In the genomic region with DNA sequence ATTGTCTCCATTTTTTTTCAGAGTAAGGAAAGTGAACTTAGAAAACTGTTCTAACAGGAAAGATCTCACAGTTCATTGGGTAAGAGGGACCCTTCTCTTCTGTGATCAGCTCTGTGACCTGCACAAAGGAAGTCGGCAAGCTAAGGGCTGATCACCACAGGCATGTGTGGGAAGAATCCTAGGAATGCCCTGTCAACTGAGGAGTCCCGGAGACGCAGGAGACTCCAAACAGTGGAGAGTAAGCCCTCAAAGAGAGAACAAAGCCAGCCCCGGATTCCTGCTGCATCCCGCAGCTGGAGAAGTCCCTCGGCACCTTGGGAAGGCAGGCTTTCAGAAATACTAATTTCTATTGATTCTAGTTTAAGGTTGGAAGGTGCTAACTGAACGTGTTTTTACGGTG, we compare ENCODE assay signal across 7 mouse cellular contexts. TPM values are rescaled to one million over a fixed set of nuclear protein-coding genes. Genes with fewer than 3 reads are reported as not detected.
DNase-seq lines count a peak whose midpoint lies in the region; ATAC-seq and TF ChIP-seq lines count a peak whose summit lies in the region.

No protein-coding gene starts in this region.

- no peak for TF ChIP-seq CTCF in heart, postnatal 0 days (IDR thresholded peaks at IDR 0.05; ENCODE audit: low read depth)

- peaks cover 3% of the 10 kb centered on the region; the same call in 1 of the 2 replicates for H3K4me1 ChIP-seq in embryonic facial prominence, embryonic 11.5 days (ENCODE audit: control insufficient read depth, insufficient read depth, low read length)
- peaks cover 60% of the 10 kb centered on the region for H3K4me1 ChIP-seq in heart, postnatal 0 days (ENCODE audit: control insufficient read depth, insufficient read depth)
- H3K4me1 ChIP-seq in limb, embryonic 12.5 days (replicated peaks), result peaks cover 75% of the 10 kb centered on the region

- H3ac ChIP-seq in myocyte (ENCODE audit: control insufficient read depth, insufficient read length), result no peak overlapping the region

- peak overlapping the region; percentile 33 for H3K4me2 ChIP-seq in embryonic facial prominence, embryonic 11.5 days (ENCODE audit: low read depth, low read length)
- H3K4me2 ChIP-seq in heart, postnatal 0 days (ENCODE audit: low read depth, low read length), result peak overlapping the region; percentile 61
- H3K4me2 ChIP-seq in limb, embryonic 12.5 days, result peak overlapping the region; percentile 74
- H3K4me2 ChIP-seq in myocyte (ENCODE audit: low read depth), result peak overlapping the region; percentile 98

- no peaks in the 10 kb centered on the region for H3K27me3 ChIP-seq in embryonic facial prominence, embryonic 11.5 days (ENCODE audit: control insufficient read depth, insufficient read depth, low read length)
- H3K27me3 ChIP-seq in heart, postnatal 0 days (ENCODE audit: control insufficient read depth, insufficient read depth, low read length), result no peaks in the 10 kb centered on the region
- no peaks in the 10 kb centered on the region for H3K27me3 ChIP-seq in limb, embryonic 12.5 days
- H3K27me3 ChIP-seq in myocyte (ENCODE audit: control insufficient read depth, insufficient read depth, insufficient read length), result no peaks in the 10 kb centered on the region

- no peak for TF ChIP-seq EP300 in heart, postnatal 0 days (IDR thresholded peaks at IDR 0.05; ENCODE audit: low read depth)

- peaks cover 95% of the 10 kb centered on the region for H3K79me2 ChIP-seq in myocyte (ENCODE audit: control insufficient read depth, insufficient read depth)

- peak; percentile 84 for ATAC-seq in embryonic facial prominence, embryonic 11.5 days (replicated peaks; ENCODE audit: insufficient number of reproducible peaks, low FRiP score, low TSS enrichment, low read depth)
- peak; percentile 79 for ATAC-seq in heart, postnatal 0 days (ENCODE audit: insufficient read depth, low read depth)
- ATAC-seq in limb, embryonic 12.5 days (ENCODE audit: insufficient number of reproducible peaks, insufficient read depth, low FRiP score, low TSS enrichment, low read depth), result 0 out of 2 replicates have a peak, but pooled peaks have one; percentile 69
- ATAC-seq in cerebellum, adult (ENCODE audit: insufficient number of reproducible peaks, low FRiP score, low TSS enrichment), result no peak
- ATAC-seq in erythroblast, adult 5-6 weeks (replicated peaks; ENCODE audit: low FRiP score, poor library complexity, severe bottlenecking), result no peak

- H3K9me3 ChIP-seq in embryonic facial prominence, embryonic 11.5 days (replicated peaks; ENCODE audit: control insufficient read depth, low read length), result no peaks in the 10 kb centered on the region
- no peaks in the 10 kb centered on the region for H3K9me3 ChIP-seq in heart, postnatal 0 days (replicated peaks; ENCODE audit: control insufficient read depth, low read length)
- H3K9me3 ChIP-seq in limb, embryonic 12.5 days, result no peaks in the 10 kb centered on the region

- TF ChIP-seq POLR2A in myocyte (IDR thresholded peaks at IDR 0.05; ENCODE audit: insufficient read length, low read depth), result no peak

- no peak overlapping the region for H3K27ac ChIP-seq in embryonic facial prominence, embryonic 11.5 days (replicated peaks; ENCODE audit: low read depth, low read length)
- H3K27ac ChIP-seq in heart, postnatal 0 days (ENCODE audit: low read depth), result peak overlapping the region; percentile 78
- peak overlapping the region; percentile 76 for H3K27ac ChIP-seq in limb, embryonic 12.5 days

- peak overlapping the region; percentile 5; the same call in 1 of the 2 replicates for H3K4me3 ChIP-seq in embryonic facial prominence, embryonic 11.5 days (ENCODE audit: low read depth, low read length)
- peak overlapping the region; percentile 31 for H3K4me3 ChIP-seq in heart, postnatal 0 days (ENCODE audit: low read depth, low read length)
- peak overlapping the region; percentile 26 for H3K4me3 ChIP-seq in limb, embryonic 12.5 days (replicated peaks)
- H3K4me3 ChIP-seq in myocyte, result peak overlapping the region; percentile 1

- H3K36me3 ChIP-seq in embryonic facial prominence, embryonic 11.5 days (replicated peaks; ENCODE audit: control insufficient read depth, insufficient read depth, low read depth, low read length), result peaks cover 3% of the 10 kb centered on the region
- peaks cover 17% of the 10 kb centered on the region; the same call in 1 of the 2 replicates for H3K36me3 ChIP-seq in heart, postnatal 0 days (replicated peaks; ENCODE audit: control insufficient read depth, insufficient read depth, low read length)
- peaks cover 47% of the 10 kb centered on the region for H3K36me3 ChIP-seq in limb, embryonic 12.5 days
- peaks cover 23% of the 10 kb centered on the region for H3K36me3 ChIP-seq in myocyte (ENCODE audit: control insufficient read depth, insufficient read depth)

- 1% methylated on average over 8 of the region's 8 CpGs for WGBS in embryonic facial prominence, embryonic 11.5 days
- 4% methylated on average over 8 of the region's 8 CpGs for WGBS in heart, postnatal 0 days
- WGBS in limb, embryonic 12.5 days, result 1% methylated on average over 8 of the region's 8 CpGs

- H3K9ac ChIP-seq in embryonic facial prominence, embryonic 11.5 days (replicated peaks; ENCODE audit: low read length), result no peak overlapping the region
- H3K9ac ChIP-seq in heart, postnatal 0 days (replicated peaks; ENCODE audit: low read depth, low read length), result peak overlapping the region; percentile 29
- peak overlapping the region; percentile 54 for H3K9ac ChIP-seq in limb, embryonic 12.5 days (replicated peaks)

- peak; percentile 74 for DNase-seq in embryonic facial prominence, embryonic 11.5 days (ENCODE audit: low spot score)
- DNase-seq in heart, postnatal 0 days (ENCODE audit: low spot score), result peak; percentile 76
- no peak for DNase-seq in frontal cortex, postnatal 14 days (ENCODE audit: low spot score in 2 of 2)

TF ChIP-seq in myocyte, 11 proteins besides CTCF, POLR2A, EP300 and RAD21:
- TF ChIP-seq E2F4 (IDR thresholded peaks at IDR 0.05; ENCODE audit: insufficient read depth) (no peak), POLR2AphosphoS2 (IDR thresholded peaks at IDR 0.05; ENCODE audit: insufficient read length, low read depth) (no peak), MYOD1 (IDR thresholded peaks at IDR 0.05; ENCODE audit: control insufficient read depth in 1 of 3, insufficient read length in 2 of 3, low read depth in 2 of 3) (no peak), CEBPB (IDR thresholded peaks at IDR 0.05; ENCODE audit: insufficient read depth, poor library complexity, severe bottlenecking) (no peak), USF1 (IDR thresholded peaks at IDR 0.05; ENCODE audit: low read depth) (no peak), TCF12 (IDR thresholded peaks at IDR 0.05; ENCODE audit: insufficient read depth, poor library complexity, severe bottlenecking) (no peak), REST (IDR thresholded peaks at IDR 0.05; ENCODE audit: insufficient read depth, insufficient read length) (no peak), TCF3 (IDR thresholded peaks at IDR 0.05; ENCODE audit: insufficient read length, low read depth) (no peak), MYOG (IDR thresholded peaks at IDR 0.05; ENCODE audit: control insufficient read depth in 1 of 3, insufficient read depth in 1 of 3, insufficient read length in 2 of 3, low read depth in 2 of 3) (no peak), SRF (IDR thresholded peaks at IDR 0.05; ENCODE audit: control insufficient read depth, insufficient read length, low read depth) (no peak), MAX (IDR thresholded peaks at IDR 0.05; ENCODE audit: low read depth) (no peak)

RNA-seq across cellular contexts. Expression of gene Rnd3, which starts 8.4 kb away (rescaled TPM):
- polyA plus RNA-seq in embryonic facial prominence, embryonic 11.5 days (2014; fragmentation: Nextera tagmentation; extraction: Ambion mirVana), result 208 and 214 TPM in 2 replicates
- total RNA-seq in heart, postnatal 0 days (2014; rRNA removed; ENCODE audit: low replicate concordance), result 12.9 and 15.8 TPM in 2 replicates
- polyA plus RNA-seq in heart, postnatal 0 days (2015; fragmentation: Nextera tagmentation; extraction: Ambion mirVana), result 19.4 and 20.3 TPM in 2 replicates
- 142 and 150 TPM in 2 replicates for polyA plus RNA-seq in limb, embryonic 12.5 days (2016; fragmentation: Nextera tagmentation; extraction: Ambion mirVana)
- polyA plus RNA-seq in myocyte (2012; fragmentation: generic; extraction: Trizol), result 10.3 TPM
- total RNA-seq in erythroblast, adult 5-6 weeks (2015; ENCODE audit: low replicate concordance), result 2.5 and 4.2 TPM in 2 replicates
- 4.5 and 4.9 TPM in 2 replicates for total RNA-seq in erythroblast, adult 5-6 weeks (2017; ENCODE audit: low replicate concordance)

Comparison
In these comparisons a context has a peak if more than half of its experiments do, and no peak if none do; other contexts are left out.
1. ATAC-seq: peak in embryonic facial prominence, embryonic 11.5 days (single experiment), heart, postnatal 0 days (single experiment) and limb, embryonic 12.5 days (single experiment); none in cerebellum, adult (single experiment) and erythroblast, adult 5-6 weeks (single experiment).
2. DNase-seq: peak in embryonic facial prominence, embryonic 11.5 days (single experiment) and heart, postnatal 0 days (single experiment); none in frontal cortex, postnatal 14 days (0 of 2).
3. H3K4me2 ChIP-seq: peak in every context shown above with its lines; median percentile 98 in myocyte; 74 in limb, embryonic 12.5 days; 61 in heart, postnatal 0 days; 33 in embryonic facial prominence, embryonic 11.5 days.
4. Peak in every context shown above with its lines, with median percentiles within 50 percentile points of each other: H3K4me3 ChIP-seq.